Mouse (Mus musculus): ENCODE data around the gene Tollip. TPM values are rescaled to one million over a fixed set of nuclear protein-coding genes. Genes with fewer than 3 reads are reported as not detected.
"Not testable (repeated sequence)": the region's sequence is repeated elsewhere in the genome, so short reads cannot be mapped to it uniquely, and the experiment has no call there.

Gene Tollip
- polyA plus RNA-seq, 1 experiment = 47.7 TPM

DNA sequence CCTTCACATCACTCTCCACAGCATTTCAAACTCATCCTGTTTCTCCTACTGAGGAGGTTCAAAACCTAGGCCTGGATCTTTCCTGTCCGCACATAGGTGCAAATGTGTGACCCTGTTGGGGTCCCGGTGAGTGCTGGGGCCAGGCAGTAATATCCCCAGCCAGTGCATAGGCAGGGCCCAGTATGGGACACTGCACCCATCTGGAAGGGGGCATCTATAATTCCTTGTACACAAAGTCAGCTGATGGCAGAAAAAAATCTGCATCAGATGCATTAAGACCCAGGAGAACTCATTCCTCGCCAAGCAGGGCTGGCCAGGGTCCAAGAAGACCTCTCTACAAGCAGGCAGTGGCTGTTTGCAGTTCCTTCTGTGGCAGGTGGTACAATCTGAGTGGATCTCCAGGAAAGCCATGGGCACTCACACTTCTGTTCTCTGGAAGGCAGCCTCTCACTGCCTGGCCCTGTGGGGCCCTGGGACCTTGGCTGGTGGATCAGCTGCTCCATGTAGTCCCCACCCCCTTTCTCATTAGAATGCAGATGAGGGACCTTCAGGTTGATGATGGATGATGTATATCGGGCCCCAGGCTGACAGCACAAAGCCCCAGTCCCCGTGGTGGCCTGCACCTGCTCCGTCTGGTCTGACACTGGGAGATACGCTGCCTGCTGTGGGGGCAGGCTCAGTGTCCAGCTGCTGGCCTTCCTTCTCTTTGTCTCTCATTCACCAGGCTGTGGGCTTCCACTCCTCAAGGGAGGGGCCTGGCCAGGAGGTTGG is 16.0 kb upstream of the Tollip start:
- DNase-seq (ENCODE audit: low spot score) = no peak

DNA sequence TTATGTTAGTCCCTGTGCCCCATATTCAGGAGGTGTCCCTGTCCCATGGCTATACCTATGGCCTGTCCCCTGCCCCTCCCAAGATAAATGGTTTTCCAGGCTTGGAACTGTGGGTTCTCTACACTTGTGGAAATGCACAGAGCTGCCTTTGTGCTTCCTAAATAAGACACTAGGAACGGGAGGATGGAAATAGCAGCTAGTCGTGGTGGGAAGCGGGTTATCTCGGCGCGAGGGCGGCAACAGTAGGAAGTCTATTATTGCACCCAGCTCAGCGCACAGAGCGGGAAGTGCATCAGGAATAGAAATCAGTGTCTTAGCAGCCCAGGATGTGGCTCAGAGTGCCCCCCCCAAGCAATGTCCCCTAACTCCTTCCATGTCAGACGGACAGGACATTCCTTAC is 10.3 kb upstream of the Tollip start:
- DNase-seq (ENCODE audit: low spot score) = no peak

DNA sequence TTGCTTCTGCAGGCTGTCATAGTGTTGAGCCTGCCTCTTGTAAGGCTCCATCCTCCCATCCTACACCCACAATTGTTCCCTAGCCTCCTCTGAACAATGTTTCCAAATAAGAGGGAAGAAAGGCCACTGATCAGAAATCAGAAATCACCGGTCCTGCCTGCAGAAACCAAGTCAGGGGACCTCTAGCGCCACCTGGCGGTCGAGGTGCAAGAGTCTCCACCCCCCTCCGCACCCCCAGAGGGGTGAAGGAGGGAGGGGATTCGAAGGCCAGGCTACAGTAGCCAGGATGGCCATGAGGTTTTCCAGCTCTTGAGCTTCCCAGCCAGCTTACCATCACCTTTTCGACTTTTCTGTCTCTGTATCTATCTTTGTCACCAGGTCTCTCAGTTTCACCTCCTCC is 6.6 kb upstream of the Tollip start:
- peak; percentile 62 for DNase-seq (ENCODE audit: low spot score)

DNA sequence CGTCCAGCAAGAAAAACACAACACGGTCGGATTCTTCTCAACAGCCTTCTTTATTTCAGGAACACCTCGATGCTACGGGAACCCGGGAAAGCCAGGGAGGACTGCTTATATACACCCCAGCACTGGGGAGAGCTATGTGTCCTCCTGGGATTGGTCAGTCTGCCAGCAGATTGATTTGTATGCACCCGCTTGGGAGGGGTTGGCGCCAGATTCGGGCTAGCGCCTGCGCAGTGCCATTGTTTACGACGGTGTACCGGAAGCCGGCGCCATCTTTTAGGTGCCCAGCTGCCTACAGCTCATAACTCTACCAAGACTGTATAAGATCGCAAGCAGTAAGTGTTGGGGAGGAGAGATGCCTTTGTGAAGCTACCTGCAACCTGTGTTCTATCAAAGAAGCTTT is 5.8 kb upstream of the Tollip start:
- DNase-seq (ENCODE audit: low spot score) = not testable (repeated sequence)

DNA sequence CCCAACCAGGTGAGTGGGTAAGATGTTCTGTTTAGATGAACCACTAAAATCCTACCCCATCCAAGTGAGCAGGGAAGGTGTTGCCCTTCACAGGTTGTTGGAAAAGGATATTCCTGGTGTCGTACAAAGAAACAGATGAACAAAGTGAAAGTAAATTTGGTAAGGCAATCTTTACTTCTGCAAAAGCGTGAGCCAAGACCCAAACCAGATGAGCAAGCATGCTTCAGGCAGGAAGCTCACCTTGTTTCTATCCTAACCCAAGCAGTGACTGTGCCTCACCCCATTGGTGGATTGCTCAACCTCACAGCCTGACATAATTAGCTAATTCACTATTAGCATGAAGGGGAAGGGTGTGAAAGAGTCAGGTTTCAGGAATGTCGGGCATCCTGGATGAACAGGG is 7.0 kb downstream of the Tollip start:
- DNase-seq (ENCODE audit: low spot score) = no peak

DNA sequence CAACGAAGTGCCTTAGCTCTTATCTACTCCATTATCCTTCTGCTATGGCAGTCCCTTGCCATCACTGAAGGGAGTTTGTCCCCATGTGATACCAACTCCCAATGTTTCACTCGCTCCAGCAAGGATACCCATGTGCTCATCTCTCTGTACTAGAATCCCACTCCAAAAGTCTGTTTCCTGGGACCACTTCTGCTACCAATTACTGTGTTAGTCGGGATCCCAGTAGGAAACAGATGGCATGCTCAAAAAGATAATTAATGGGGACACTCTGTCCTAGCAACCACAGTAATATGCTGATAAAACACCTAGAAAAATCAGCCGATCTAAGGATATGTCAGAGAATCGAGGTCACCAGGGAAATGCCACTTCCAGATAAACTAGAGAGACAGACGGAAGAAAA is 9.7 kb downstream of the Tollip start:
- DNase-seq (ENCODE audit: low spot score) = no peak

DNA sequence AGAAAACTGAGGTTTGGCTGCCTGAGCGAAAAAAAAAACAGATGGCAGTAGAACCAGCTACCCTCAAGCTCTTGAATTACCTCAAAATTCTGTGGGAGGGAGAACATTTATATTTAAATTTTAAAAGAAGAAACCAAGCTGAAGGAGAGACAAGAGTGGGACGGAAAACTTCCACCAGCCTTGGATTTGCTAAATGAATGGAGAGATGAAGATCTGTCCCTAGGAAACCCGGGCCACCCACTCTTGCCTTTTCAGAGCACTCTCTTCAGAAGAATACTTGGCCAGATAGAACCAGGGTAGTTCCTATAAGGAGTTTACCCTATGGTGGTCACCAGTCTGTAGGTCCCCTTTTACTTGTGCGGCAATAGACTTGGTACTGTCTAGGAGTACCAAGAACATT is 15.5 kb downstream of the Tollip start:
- DNase-seq (ENCODE audit: low spot score) = no peak

DNA sequence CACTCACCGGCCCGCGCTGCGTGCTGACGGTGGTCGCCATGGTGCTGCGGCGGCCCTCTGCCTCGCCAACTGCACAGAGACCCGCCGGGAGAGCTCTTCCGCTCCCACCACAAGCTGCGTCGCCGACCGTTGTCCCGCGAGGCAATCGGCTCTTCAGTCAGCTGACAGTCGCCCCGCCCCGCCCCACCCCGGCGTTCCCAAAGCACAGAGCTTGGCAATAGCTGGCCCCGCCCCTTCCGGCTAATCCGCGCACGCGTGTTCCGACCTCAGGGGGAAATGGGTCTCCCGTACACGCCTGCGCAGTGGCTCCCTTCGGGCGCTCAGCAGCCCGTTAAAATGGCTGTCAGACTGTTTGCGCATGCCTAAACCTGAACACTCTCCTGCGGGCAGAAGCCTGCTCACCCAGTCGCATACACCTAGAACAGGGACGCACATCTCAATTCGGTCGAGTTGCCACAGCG is 16.0 kb downstream of the Tollip start:
- peak; percentile 98 for DNase-seq (ENCODE audit: low spot score)

DNA sequence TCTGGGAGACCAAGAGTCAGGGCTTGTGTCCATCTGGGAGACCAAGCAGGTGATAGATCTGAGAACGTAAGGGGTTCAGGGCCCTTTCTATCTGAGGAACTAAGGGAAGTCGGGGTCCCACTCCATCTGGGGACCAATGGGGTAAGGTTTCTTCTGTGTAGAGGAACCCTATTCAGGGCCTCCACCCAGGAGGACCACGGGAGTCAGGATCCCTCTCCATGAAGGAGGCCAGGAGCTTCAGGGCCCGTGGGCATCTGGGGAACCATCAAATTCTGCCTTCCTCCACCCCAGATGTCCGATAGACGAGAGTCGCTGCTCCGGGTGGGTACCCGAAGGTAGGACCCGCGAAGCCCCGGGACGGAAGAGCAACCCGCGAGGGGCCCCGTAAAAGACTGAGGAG is 16.5 kb downstream of the Tollip start:
- no peak for DNase-seq (ENCODE audit: low spot score)

DNA sequence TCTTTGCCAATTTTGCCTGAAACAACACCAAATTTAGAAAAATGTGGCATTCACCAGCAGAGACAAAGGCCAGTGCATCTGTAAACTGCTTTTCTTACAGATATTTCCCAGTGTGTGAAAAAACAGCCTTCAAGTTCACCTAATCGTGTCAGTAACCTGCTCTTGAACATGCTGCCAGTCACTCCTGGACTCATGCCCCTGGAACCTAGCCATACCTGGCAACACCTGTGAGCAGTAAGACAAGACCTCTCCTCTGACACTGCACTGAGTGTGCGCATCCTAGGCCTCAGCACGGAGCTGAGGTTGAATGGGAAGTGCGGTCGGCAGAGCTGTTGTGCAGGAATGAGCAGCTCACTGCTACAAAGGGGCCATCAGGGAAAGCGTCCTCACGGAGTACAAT is 26.2 kb downstream of the Tollip start:
- no peak for DNase-seq (ENCODE audit: low spot score)

DNA sequence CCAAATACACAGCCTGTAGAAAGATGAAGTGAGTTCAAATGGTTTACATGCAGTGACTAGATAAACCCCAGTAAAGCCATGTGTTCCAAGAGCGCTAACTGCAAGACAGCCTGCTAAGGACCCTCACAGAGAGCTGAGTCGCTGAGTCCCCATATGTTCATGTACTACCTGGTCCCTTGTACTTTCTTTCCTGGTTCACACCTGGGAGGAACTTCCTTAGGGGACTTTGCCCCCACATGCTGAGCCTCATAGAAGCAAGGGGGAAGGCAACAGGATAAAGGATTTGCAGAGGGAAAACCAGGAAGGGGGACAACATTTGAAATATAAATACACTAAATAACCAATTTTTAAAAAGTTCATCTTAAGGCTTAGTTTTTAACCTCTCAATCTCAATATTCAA is 39.5 kb downstream of the Tollip start:
- no peak for DNase-seq (ENCODE audit: low spot score)

DNA sequence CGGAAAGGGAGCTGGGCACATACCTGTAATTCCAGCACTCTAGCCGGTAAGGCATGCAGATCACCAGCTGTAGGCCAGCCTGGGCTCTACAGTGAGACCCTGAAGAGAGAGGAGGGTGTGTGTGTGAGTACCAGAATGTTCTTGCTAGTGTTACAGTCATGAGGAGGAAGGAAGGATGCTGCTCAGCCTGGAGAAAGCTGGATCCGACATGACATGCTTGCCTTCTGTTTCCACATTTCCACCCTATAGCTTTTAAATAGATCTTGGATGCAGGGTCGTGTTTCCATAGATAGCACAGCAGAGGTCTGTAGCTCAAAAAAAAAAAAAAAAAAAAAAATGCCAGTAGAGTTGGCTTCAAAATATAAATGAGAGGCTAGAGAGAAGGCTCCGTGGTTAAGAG is 43.4 kb downstream of the Tollip start:
- no peak for DNase-seq (ENCODE audit: low spot score)

DNA sequence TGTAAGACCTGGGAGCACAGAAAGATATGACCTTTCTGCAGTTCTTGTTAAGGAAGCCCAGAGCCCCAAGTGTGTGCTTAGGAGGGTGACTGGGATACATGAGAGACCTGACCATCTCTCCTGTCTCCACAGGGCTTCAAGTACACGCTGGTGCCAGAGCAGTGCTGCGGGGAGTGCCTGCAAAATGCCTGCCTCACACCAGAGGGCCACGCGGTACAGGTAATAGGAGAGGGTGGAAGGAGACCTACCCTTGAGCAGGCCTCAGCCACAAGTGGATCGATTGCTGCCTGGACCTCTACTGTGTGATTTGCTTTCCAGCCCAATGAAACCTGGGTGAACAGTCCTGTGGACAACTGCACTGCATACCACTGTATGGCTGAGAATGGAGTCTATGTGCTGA is 47.8 kb downstream of the Tollip start:
- DNase-seq (ENCODE audit: low spot score) = no peak

DNA sequence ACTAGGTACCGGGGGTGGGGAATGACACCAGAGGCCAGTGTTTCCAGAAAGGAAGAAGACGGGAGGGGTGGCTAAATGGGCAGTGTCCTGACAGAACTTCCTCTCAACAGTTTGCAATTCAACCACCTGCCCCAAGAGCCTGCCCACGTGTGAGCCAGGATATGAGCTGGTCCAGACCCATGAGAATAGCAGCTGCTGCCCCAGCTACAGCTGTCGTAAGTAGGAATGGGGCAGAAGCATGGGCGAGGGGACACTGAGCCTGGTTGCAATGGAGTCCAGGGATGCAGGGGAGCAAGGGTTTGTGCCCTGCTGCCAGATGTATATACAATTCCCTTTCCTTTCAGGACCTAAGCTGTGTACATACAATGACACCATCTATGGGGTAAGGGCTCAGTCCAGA is 48.7 kb downstream of the Tollip start:
- no peak for DNase-seq (ENCODE audit: low spot score)

DNA sequence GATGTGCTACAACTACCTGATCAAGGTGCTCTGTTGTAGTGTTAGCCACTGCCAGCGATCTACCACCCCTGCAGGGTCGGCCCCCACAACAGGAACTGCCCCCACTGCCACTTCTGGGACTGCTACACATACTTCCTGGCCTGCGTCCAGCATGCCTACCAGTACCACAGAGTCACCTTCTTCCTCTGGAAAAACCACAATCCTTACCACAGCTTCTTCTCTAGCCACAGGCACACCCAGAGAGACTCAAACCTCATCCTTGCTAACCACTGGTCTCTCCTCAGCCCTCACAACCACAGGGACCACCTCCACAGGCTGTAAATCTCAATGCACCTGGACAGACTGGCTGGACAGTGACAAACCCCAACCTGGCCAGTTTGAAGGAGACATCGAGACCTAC is 57.3 kb downstream of the Tollip start:
- DNase-seq (ENCODE audit: low spot score) = no peak

DNA sequence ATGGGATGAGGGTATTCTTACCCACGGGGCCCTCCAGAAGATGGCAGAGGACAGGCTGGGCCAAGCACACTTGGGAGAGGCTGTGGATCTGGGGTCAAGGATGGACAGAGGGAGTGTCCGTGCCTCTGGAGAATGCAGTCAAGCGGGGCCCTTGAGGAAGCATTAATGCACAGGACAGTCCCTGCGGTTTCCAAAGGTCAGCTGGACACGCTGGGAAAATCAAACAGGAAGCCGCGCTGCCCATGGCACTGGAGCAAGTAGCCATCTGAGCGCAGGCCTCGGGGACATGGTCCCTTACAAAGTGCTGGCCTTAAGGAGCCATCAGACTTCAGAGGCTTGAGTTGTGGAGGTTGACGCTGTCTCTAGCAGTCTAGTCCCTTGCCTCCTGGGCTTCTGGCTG is 78.0 kb downstream of the Tollip start:
- DNase-seq (ENCODE audit: low spot score) = no peak

DNA sequence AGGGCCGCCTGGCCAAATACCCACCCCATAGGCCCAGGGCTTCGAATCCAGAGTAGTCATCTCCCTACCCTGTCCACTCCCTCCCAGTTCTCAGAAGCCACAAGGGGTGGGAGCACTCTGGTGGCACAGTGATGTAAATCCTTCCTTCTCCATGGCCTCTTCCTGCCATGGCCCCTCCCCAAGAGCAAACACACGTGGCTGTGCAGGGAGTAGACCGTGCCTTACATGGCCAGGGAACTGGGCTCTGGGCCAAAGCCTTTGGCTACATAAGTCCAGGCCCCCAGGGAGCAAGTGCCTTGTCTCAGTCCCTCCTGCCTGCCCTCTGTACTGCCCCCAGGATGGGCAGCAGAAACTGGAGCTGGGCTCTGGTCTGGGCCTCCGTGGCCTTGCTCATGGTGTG is 79.5 kb downstream of the Tollip start, which contains the start of gene Muc5b:
TSS of gene Muc5b (plus strand) at position 292 of the 400 bp plus-strand sequence.
- no peak for DNase-seq (ENCODE audit: low spot score)

DNA sequence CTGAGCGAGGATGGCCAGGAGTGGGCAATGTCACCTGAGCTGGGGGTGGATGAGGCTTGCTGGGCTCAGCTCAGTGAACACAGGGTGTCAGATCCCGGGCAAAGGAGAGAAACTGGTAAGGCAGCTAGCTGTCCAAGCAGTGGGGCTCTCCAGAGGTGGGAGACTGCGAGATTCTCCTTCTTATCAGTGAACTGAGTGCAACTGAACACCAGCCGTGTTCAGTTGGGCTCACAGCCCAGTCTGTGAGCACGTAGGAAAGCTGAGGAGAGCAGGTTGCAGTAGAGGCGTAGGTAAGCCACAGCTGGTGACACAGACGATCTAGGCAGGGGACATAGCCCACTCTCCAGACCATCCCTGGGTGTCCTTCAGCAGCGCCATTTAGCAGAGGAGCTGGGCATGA is 81.9 kb downstream of the Tollip start:
- DNase-seq (ENCODE audit: low spot score) = no peak

DNA sequence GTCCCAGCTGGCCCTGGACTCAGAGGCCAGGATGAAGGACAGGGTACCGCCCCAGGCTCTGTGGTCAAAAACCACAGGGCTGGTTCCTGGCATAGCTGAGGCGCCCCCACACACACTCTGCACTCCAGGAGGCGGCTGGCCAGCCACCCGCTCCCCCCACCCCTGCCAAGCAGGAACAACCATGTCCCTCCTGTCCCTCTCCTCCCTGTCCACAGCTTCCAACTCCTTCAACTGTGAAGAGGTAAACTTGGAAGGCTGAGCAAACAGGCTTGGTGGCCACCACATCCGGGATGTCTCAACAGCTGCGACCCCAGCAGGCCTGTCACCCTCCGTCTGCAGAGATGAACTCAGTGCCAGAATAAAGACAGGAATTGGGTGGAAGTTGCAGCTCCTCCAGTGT is 82.4 kb downstream of the Tollip start:
- DNase-seq (ENCODE audit: low spot score) = no peak

Other genes with a start within 250 kb of the Tollip start
- gene Muc2, start 228.2 kb downstream of the Tollip start, polyA plus RNA-seq (2012; rRNA removed) = 2.5 and 4.4 TPM in 2 replicates
- not detected in 2 replicates for gene Muc5ac, start 129.5 kb downstream of the Tollip start, polyA plus RNA-seq (2012; rRNA removed)
- not detected in 2 replicates for gene Muc5b, start 79.4 kb downstream of the Tollip start, polyA plus RNA-seq (2012; rRNA removed)
- 0.27 and 0.34 TPM in 2 replicates for gene Brsk2, start 31.2 kb upstream of the Tollip start, polyA plus RNA-seq (2012; rRNA removed)
- gene Mob2, start 142.6 kb upstream of the Tollip start, polyA plus RNA-seq (2012; rRNA removed) = 91.8 and 102 TPM in 2 replicates
- 4.1 and 5.0 TPM in 2 replicates for gene Dusp8, start 177.3 kb upstream of the Tollip start, polyA plus RNA-seq (2012; rRNA removed)
- not detected in 2 replicates for gene Gm45618, start 202.2 kb upstream of the Tollip start, polyA plus RNA-seq (2012; rRNA removed)
- not detected in 2 replicates for gene Gm39115, start 217.5 kb upstream of the Tollip start, polyA plus RNA-seq (2012; rRNA removed)
- not detected in 2 replicates for gene Gm45337, start 226.1 kb upstream of the Tollip start, polyA plus RNA-seq (2012; rRNA removed)
- gene Gm29735, start 238.6 kb upstream of the Tollip start, polyA plus RNA-seq (2012; rRNA removed) = not detected in 2 replicates
- not detected in 2 replicates for gene Gm4553, start 247.2 kb upstream of the Tollip start, polyA plus RNA-seq (2012; rRNA removed)